Mouse (Mus musculus): Measurements from ENCODE around the gene Asic3. TPM values are rescaled to one million over a fixed set of nuclear protein-coding genes. Genes with fewer than 3 reads are reported as not detected.

Gene Asic3
- polyA plus RNA-seq, 1 experiment = not detected

- H3K4me1 ChIP-seq (ENCODE audit: control insufficient read depth) = peaks cover 48% of the 10 kb centered on the region
- peaks cover 44% of the 10 kb centered on the region for H3K27me3 ChIP-seq (ENCODE audit: control insufficient read depth)
- no peaks in the 10 kb centered on the region for H3K36me3 ChIP-seq (ENCODE audit: control insufficient read depth)
- no peaks in the 10 kb centered on the region for H3K9me3 ChIP-seq (ENCODE audit: control insufficient read depth, low read length)
- TF ChIP-seq TAL1 (IDR thresholded peaks at IDR 0.05; ENCODE audit: low read length) (no peak), GATA1 (IDR thresholded peaks at IDR 0.05; ENCODE audit: low read length) (no peak)
- H3K4me3 ChIP-seq (replicated peaks) = no peak overlapping the region
Measured at GRCm38 (mm10) chr5:24385887-24386550, 27.2 kb upstream of the Asic3 start.

- no peaks in the 10 kb centered on the region for H3K36me3 ChIP-seq (ENCODE audit: control insufficient read depth)
- H3K4me1 ChIP-seq (ENCODE audit: control insufficient read depth) = peaks cover 46% of the 10 kb centered on the region
- H3K9me3 ChIP-seq (ENCODE audit: control insufficient read depth, low read length) = no peaks in the 10 kb centered on the region
- TF ChIP-seq TAL1 (IDR thresholded peaks at IDR 0.05; ENCODE audit: low read length) = no peak
- no peak for TF ChIP-seq GATA1 (IDR thresholded peaks at IDR 0.05; ENCODE audit: low read length)
- peak overlapping the region; percentile 44 for H3K4me3 ChIP-seq (replicated peaks)
- peaks cover 44% of the 10 kb centered on the region for H3K27me3 ChIP-seq (ENCODE audit: control insufficient read depth)
Measured at GRCm38 (mm10) chr5:24387264-24388241, 25.6 kb upstream of the Asic3 start.

GRCm38 (mm10) chr5:24388246-24388915 is 24.8 kb upstream of the Asic3 start:
- Histone ChIP-seq H3K36me3 (ENCODE audit: control insufficient read depth) (no peaks in the 10 kb centered on the region), H3K4me1 (ENCODE audit: control insufficient read depth) (peaks cover 44% of the 10 kb centered on the region), H3K4me3 (replicated peaks) (peak overlapping the region; percentile 44), H3K9me3 (ENCODE audit: control insufficient read depth, low read length) (no peaks in the 10 kb centered on the region), H3K27me3 (ENCODE audit: control insufficient read depth) (peaks cover 44% of the 10 kb centered on the region)
- TF ChIP-seq TAL1 (IDR thresholded peaks at IDR 0.05; ENCODE audit: low read length) (no peak), GATA1 (IDR thresholded peaks at IDR 0.05; ENCODE audit: low read length) (no peak)

GRCm38 (mm10) chr5:24389011-24389657 is 24.1 kb upstream of the Asic3 start:
- H3K9me3 ChIP-seq (ENCODE audit: control insufficient read depth, low read length) = no peaks in the 10 kb centered on the region
- peaks cover 44% of the 10 kb centered on the region for H3K27me3 ChIP-seq (ENCODE audit: control insufficient read depth)
- H3K4me3 ChIP-seq (replicated peaks) = no peak overlapping the region
- no peak for TF ChIP-seq TAL1 (IDR thresholded peaks at IDR 0.05; ENCODE audit: low read length)
- no peak for TF ChIP-seq GATA1 (IDR thresholded peaks at IDR 0.05; ENCODE audit: low read length)
- H3K36me3 ChIP-seq (ENCODE audit: control insufficient read depth) = no peaks in the 10 kb centered on the region
- peaks cover 44% of the 10 kb centered on the region for H3K4me1 ChIP-seq (ENCODE audit: control insufficient read depth)

- Histone ChIP-seq H3K36me3 (ENCODE audit: control insufficient read depth) (no peaks in the 10 kb centered on the region), H3K27me3 (ENCODE audit: control insufficient read depth) (peaks cover 44% of the 10 kb centered on the region), H3K4me3 (replicated peaks) (no peak overlapping the region), H3K4me1 (ENCODE audit: control insufficient read depth) (peaks cover 43% of the 10 kb centered on the region), H3K9me3 (ENCODE audit: control insufficient read depth, low read length) (no peaks in the 10 kb centered on the region)
- no peak for TF ChIP-seq GATA1 (IDR thresholded peaks at IDR 0.05; ENCODE audit: low read length)
- no peak for TF ChIP-seq TAL1 (IDR thresholded peaks at IDR 0.05; ENCODE audit: low read length)
Measured at GRCm38 (mm10) chr5:24389658-24390020, 23.6 kb upstream of the Asic3 start.

- Histone ChIP-seq H3K4me3 (replicated peaks) (no peak within 1 kb of the TSS), H3K9me3 (ENCODE audit: control insufficient read depth, low read length) (no peaks in the 10 kb centered on the region), H3K4me1 (ENCODE audit: control insufficient read depth) (peaks cover 46% of the 10 kb centered on the region), H3K36me3 (ENCODE audit: control insufficient read depth) (no peaks in the 10 kb centered on the region), H3K27me3 (ENCODE audit: control insufficient read depth) (peaks cover 27% of the 10 kb centered on the region)
- no peak for TF ChIP-seq GATA1 (IDR thresholded peaks at IDR 0.05; ENCODE audit: low read length)
- TF ChIP-seq TAL1 (IDR thresholded peaks at IDR 0.05; ENCODE audit: low read length) = no peak
Measured at GRCm38 (mm10) chr5:24391864-24392263, 21.3 kb upstream of the Asic3 start, which contains the start of gene Atg9b. Gene Atg9b, minus strand, starts transcription at chr5:24392143.

GRCm38 (mm10) chr5:24392724-24393123 is 20.5 kb upstream of the Asic3 start:
- no peaks in the 10 kb centered on the region for H3K36me3 ChIP-seq (ENCODE audit: control insufficient read depth)
- H3K27me3 ChIP-seq (ENCODE audit: control insufficient read depth) = peaks cover 18% of the 10 kb centered on the region
- H3K4me3 ChIP-seq (replicated peaks) = no peak overlapping the region
- peaks cover 41% of the 10 kb centered on the region for H3K4me1 ChIP-seq (ENCODE audit: control insufficient read depth)
- H3K9me3 ChIP-seq (ENCODE audit: control insufficient read depth, low read length) = no peaks in the 10 kb centered on the region
- TF ChIP-seq TAL1 (IDR thresholded peaks at IDR 0.05; ENCODE audit: low read length) (no peak), GATA1 (IDR thresholded peaks at IDR 0.05; ENCODE audit: low read length) (no peak)

- Histone ChIP-seq H3K9me3 (ENCODE audit: control insufficient read depth, low read length) (no peaks in the 10 kb centered on the region), H3K4me1 (ENCODE audit: control insufficient read depth) (peaks cover 33% of the 10 kb centered on the region), H3K27me3 (ENCODE audit: control insufficient read depth) (peaks cover 11% of the 10 kb centered on the region), H3K4me3 (replicated peaks) (peak within 1 kb of the TSS; percentile 71), H3K36me3 (ENCODE audit: control insufficient read depth) (no peaks in the 10 kb centered on the region)
- TF ChIP-seq TAL1 (IDR thresholded peaks at IDR 0.05; ENCODE audit: low read length) (no peak), GATA1 (IDR thresholded peaks at IDR 0.05; ENCODE audit: low read length) (no peak)
Measured at GRCm38 (mm10) chr5:24393392-24393997, 19.7 kb upstream of the Asic3 start, which contains the start of gene Abcb8. Gene Abcb8, plus strand, starts transcription at chr5:24393663.

All from erythroblast, embryonic 14.5 days (primary cell).